Mouse (Mus musculus) embryo, embryonic 11 days (tissue): ENCODE measurements around the gene Mapk13.
"Not testable (repeated sequence)": the region's sequence is repeated elsewhere in the genome, so short reads cannot be mapped to it uniquely, and the experiment has no call there.

ENCODE experiments used
- DNase-seq: peaks from one replicate; pipeline ENCODE4 v3.0.0-alpha.2; 2015

Mapk13 gene

DNA sequence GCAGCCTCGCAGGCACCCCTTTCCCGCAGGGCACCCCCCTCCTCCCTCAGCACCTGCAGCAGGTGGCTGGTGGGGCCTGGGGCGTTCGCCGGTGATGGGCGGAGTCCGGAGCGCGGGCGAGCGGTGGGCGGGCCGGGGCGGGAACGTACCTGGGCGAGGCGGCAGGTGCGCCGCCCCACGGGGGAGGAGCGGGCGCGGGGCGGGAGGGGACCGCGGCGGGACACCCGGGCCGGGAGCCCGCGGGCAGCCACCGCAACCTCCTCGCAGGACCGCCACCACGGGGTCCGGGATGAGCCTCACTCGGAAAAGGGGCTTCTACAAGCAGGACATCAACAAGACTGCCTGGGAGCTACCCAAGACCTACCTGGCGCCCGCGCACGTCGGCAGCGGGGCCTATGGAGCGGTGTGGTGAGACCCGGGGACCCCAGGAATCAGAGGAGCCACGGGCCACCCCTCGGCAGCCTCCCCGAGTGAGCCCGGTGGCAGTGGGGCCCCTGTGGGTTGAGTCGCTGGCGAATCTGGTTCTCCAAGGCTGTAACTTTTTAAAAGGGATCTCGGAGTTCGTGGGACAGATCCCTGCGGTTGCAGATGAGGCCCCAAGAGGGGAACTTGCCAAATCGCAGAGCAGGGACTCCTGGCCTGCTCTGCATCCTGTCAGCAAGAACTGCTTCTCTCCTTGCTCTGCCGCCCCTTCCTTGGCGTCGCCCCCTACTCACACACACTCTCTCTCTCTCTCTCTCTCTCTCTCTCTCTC is at the start of gene Mapk13:
Mapk13 (plus strand) TSS at position 177 of the 754 bp plus-strand sequence.
- DNase-seq: peak; percentile 42

DNA sequence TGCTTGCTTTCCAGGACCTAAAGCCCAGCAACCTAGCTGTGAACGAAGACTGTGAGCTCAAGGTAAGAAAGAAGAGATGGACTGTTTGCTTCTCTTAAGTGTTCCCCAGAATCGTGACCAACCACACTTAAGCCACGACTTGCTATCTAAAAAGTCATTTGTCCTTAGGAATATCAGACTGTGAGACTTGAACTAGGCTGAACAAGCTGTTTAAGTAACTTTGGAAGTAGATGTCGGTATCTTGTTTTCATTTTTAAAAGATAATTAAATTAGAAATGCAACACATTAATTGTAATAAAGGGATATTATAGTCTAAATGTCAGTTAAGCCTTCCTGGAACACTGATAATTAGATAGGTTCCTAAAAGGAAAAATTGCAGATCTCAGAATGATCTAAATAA is 43.3 kb upstream of the Mapk13 start, which contains the start of gene AC170998.1:
AC170998.1 (plus strand) TSS at position 301 of the 400 bp plus-strand sequence.
- DNase-seq: no peak

DNA sequence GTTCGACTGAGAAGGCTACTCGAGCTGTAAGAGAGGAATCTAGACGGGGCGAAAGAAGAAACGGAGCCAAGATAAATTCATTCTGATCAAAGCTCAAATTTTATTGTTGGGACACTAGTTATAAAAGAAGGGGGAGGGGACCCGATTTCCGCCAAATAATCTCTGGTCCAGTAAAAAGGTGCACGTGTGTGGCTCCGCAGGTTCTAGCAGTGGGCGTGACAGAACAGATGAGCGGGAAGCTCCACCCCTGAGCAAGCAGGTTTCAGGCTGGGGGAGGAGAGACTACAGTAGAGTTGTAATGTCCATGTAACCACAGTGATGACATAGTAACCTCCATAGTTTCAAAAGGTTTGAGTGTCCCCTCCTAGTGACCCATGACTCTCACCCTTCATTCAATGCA is 41.6 kb upstream of the Mapk13 start:
- not testable (repeated sequence) for DNase-seq

DNA sequence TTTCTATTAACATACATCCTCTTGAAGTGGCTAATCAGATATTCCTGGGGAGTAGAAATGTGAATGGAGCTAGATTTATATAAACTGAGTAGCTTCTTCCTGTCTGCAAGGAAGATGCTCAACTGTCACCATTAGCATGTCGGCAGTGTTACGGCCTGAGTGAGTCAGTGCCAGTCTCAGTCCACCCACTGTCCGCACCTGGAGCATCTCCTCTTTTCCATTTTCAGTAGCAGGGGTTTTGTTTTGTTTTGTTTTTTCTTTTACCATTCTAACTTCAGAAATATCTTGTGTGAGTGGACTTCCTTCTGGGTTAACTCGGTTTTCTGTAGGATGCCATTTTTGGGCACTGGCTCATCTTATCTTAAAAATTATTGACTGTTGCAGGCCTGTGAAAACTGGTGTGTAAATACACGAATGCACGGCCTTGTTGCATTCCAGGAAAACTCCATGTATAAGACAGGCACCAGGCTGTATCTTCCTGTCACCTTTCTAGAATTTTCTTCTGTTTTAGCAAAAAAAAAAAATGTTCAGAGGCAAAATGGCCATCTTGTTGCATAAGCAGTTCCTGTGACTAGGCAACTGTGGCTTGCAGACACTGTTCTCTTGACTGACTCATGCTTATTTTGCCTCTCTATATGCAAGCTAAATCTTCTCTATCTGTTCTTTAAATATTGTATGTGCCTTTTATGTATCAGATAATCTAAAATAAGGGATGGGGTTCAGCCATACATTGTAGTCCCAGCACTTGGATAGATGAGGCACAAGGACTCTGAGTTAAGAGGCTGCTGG is 33.6 kb upstream of the Mapk13 start:
- DNase-seq: no peak

DNA sequence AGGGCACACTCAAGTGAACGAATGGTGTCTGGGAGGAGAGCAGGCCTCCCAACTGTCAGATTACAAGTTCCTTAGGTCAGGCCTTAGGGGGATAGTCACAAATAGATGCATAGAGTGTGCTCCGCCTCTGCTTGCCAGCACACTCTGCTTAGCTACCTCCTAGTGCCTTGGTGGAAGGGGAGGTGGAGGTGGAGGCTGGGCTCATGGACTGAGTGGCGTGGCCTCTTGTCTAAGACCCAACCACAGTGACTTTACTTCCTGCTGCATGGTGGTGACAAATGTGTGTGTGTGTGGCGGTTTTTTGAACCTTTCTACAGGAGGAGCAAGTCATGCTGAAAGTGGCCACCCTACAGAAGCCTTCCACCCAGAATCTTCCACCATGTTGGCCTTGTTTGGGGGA is 32.6 kb upstream of the Mapk13 start:
- DNase-seq: no peak

DNA sequence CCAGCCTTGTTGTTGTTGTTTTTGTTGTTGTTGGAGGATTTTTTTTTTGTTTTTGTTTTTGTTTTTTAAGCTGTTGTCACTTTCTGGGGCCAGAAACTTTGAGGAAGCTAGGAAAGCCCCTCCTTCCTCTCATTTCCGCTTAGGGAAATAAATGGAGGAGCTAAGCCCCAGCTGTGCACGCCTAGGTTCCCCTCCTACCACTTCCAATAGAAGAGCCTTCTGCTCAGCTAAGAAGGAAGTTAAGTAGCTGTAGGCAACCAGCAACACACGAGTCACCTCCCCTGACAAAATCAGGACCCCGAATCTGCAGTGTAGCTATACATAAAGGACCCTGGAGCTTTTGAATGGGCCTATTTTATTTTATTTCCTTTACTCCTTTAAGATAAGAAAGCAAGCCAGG is 31.1 kb upstream of the Mapk13 start:
- no peak for DNase-seq

DNA sequence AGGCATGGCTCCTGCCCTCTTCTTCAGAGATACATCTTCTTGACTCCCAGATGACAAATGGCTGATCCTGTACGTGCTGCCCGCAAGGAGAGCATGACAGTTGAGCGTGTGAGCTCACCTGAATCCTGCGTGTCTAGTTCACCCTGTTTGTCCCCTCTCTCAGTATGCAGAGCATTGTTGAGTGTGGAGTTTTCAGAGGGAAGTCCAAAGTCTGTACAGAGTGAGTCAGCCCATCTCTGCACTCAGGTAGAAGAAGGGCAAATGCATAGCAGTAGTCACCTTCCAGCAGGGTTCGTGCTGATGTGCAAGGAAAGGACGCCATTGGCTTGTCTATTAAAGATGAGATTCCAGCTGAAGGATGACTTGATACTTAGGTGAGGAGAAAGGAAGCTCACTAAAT is 29.9 kb upstream of the Mapk13 start:
- no peak for DNase-seq

DNA sequence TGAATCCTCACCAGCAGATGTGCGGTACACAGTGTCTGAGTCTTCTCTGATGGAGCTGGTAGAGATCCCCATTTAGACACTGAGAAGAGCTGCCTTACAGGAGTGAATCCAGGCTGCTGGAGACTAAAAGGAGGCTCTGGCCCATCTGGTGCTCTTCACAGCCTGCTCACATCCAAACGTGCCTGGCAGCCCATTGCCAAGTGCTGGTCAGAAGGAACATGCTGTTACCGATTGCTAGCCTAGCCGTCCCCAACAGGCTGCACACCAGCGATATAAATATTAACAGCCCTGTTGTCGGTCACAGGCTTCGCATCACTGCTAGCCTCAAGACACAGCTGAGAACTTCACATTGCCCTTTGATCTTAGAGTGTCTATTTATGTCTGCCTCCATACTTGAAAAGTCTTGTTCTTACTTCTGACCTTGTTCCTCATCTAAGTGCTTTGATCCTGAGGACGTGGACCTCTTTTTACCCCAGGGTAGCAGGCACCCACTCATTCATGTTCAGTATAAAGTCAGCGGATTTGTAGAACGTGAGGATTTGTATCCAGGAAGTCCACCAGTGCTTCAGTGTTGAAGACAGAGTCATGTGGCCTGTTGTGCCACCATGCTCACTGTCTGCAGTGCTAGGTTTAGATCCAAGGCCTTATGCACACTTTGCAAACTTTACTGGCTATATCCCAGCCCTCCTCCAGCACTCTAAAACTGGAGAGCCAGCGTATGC is 25.8 kb upstream of the Mapk13 start:
- DNase-seq: no peak

DNA sequence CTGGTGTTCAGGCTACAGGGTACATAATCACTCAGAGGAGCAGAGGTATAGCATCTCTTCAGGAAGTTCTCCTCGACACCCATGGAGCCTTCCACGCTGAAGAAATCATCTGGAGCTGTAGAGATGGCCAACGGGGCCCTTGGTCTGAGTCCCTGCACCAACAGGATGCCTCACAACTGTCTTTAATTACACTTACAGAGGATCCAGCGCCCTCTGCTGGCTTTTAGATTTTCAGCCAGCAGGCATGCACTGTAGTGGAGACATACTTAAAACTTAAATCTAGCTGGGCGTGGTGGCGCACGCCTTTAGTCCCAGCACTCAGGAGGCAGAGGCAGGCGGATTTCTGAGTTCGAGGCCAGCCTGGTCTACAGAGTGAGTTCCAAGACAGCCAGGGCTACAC is 25.2 kb upstream of the Mapk13 start:
- DNase-seq: peak; percentile 44

DNA sequence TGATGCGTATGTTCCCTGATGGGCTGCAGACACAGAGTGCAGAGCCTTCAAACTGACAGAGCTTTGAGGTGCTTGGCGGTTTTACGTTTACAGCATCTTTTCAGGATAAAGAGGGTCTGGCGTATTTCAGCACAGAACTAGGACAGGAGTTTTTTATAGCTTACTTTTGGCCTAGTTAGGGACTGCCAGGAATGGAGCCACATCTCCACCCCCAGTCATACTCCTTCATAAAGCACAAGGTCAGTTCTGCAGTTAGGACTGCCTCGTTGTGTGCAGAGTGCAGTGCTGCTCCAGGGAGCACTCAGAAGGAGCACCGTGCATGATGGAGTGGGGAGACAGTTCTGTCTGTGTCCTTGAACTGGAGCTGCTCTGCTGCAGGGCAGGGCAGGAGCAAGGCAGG is 23.3 kb upstream of the Mapk13 start:
- no peak for DNase-seq

DNA sequence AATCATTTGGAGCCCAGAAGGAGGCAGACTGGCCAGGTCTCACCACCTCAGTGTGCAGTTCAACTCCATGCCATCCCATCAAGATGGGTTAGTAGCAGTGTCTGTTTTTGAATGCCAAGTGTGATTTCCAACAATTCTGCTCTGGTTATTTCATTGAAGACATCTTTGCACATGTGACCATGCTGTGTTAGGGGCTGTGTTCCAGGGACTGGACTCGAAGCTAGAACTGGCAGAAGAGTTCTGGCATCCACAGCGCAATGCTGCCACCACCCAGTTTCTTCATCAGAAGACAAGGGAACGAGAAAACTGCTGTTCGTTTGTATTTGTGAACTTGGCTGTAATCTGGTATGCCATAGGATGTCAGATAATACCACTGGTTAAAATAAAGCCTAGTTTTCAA is 21.1 kb upstream of the Mapk13 start:
- DNase-seq: no peak

DNA sequence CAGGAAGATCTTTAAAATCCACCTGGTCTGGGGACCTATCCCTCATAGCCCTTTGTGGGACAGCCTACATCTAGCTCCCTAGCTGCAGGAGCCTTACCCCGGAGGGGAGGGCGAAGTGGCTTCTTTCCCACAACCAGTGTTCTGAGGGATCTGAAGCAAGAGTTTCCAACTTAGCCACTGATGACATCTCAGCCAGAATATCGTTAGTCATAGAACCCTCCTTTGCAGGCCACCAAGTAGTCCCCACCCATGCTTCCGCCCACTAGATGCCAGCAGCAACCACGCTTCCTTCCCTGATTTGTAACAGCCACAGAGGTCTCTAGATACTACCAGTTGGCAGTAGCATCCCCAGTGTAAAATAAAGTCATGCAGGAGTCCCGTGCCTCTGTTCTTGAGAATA is 18.5 kb upstream of the Mapk13 start:
- DNase-seq: no peak

DNA sequence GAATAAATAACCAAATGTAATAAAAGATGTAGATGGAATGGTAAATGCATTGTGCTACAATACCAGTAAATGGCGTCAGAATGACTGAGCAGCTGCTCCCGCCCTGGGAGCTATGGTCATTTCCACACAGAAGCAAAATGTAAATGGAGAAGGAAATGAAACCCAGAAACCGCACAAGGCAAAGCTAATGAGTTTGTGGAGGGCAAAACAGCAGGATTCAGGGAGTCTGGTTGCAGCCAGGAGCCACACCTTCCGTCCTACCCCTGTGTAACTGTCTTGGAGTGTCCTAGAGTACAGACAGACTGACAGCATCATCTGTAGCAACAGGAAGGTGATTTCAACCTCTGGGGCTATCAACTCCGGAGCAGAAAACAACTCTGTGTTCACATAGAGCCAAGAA is 12.7 kb upstream of the Mapk13 start:
- no peak for DNase-seq

DNA sequence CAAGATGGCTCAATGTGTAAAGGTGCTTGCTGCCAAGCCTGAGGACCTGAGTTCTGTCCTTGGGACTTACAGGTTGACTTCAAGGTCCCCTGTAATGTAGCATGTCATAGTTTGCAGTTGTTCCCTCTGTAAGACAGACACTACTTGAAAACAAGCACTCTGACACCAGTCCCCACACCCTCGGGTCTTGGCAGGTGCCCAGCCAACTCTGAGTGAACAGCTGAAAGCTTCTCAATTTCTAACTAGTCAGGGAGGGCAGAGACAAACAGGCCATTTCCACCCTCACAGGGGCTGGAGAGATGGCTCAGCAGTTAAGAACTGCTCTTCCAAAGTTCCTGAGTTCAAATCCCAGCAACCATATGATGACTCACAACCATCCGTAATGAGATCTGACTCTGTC is 11.6 kb upstream of the Mapk13 start:
- no peak for DNase-seq

DNA sequence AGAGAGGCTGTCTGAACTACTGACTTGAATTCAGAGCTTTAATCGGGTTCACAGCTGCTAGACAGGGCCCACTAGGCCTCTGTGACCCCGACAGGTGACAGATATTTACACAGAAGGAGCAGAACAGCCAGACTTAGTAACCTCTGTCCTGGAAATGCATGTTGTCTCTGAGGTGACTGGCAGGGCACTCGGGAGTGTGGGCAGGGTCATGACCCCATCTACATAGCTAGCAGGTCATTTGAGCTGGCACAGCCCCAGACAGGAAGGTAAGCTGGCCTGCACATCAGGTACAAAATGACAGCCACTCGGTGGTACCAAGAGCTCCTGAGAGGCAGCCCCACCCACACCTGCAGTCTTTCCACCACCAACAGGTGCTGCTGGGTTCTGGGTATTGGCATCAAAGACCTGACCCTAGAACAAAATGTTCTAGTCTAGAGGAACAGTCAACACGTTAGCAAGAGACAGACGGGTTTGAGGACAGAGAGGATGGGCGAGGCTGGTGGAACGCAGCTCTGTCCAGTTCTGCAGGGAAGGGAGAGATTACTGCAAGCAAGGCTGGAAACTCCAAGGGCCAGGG is 8.3 kb upstream of the Mapk13 start:
- no peak for DNase-seq

DNA sequence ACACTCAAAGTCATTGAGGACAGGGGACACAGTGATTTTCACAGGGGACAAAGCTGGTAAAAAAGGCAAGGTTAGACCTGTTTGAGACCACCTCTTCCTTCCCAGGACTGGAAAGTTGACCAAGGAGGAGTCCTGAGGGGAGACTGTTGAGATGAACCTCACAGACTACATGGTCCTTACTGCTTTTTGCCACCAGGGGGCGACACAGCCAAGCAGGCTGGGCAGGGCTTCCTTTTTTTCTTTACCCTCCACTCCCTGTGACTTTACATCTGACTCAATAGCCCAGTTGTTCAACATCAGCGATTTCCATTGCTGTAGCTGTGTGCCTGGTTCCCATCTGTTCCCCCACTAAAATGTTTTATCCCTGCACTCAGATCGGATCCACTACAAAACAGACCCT is 7.2 kb upstream of the Mapk13 start:
- peak; percentile 68 for DNase-seq

DNA sequence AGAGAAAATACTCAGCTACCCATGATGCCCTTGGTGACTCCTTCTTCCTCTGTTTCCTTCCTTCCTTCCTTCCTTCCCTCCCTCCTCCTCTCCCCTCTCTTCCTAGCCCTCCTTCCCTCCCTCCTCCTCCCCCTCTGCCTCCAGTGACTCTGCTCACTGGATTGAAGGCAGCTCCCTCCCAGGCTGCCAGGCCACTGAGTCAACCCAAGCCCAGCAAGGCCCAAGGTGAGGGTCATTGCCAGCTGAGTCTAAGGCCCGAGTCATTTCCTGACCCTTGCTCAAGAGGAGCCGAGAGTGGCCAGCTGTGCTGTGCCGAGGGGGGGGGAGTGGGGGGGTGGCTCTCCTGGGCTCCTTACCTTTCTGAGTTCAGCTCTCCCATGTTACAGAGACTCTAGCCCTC is 2.9 kb upstream of the Mapk13 start:
- no peak for DNase-seq

DNA sequence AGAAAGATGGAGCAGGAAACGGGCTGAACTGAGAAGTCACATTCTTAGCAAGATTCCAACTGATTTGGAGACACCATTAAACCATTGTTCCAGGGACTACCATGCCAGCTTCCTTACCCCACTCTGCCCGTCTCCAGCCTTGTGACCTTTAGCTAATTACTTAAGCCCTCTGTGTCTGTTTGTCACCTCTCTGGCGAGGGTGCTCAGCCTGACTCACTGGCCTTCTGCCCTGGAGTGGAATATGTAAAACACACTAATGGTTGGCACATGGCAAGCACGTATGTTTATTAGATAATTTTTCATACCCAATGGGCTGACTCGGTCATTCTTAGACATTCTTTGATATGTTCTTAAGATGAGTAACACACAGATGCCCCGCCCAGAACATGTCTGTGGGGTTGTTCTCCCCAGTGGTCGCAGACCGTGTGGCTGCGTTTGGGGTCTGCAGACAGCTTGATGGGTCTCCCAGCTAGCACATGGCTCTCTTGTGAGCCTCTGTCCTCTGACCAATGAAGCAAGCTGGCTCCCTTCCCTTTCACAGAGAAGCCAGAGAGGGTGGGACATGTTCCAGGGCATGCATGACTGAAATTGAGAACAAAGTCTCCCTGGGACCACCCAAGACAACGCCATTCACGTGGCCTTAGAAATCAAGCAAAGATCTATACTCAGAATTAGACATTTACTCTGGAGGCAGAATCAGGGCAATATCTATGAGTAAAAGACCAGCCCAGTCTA is 2.1 kb upstream of the Mapk13 start:
- DNase-seq: no peak

DNA sequence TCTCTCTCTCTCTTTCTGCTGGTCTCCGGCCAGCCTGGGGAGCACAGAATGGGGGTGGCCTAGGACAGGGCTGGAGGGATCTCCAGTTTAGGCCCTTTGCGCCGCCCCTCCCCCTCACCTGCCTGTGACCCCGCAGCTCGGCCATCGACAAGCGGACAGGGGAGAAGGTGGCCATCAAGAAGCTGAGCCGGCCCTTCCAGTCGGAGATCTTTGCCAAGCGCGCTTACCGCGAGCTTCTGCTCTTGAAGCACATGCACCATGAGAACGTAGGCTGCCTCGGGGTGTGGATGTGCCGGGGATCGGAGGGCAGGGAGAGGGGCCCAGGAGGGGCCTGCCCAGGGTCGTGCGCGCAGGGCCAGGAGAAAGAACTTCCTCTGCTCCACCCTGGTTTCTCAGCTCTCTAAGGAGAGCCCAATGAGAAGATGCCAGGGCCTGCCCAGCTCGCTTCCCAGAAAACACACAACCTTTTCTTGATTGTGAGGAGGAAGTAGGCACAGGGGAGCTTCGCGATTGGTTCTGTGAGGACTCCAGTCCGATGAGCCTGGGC is 851 bp downstream of the Mapk13 start:
- DNase-seq: peak; percentile 42

DNA sequence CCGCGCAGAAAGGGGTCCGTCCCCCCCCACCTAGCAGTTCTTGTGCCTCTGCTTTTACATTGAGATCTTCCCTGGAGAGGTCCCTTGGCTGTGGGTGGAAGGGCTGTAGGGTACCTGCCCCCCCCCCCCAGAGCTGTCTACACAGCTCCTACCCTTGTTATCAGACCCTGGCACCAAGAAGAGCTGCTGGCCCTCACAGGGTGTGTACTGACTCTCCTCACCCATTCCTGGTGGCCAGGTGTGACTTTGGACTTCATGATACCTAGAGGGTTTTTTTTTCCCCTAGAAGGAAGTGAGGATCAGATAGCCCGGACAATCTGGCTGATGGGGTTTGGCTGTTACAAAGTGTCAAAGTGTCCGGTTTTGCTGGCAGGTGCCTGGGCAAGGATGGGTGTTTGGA is 2.2 kb downstream of the Mapk13 start:
- no peak for DNase-seq

DNA sequence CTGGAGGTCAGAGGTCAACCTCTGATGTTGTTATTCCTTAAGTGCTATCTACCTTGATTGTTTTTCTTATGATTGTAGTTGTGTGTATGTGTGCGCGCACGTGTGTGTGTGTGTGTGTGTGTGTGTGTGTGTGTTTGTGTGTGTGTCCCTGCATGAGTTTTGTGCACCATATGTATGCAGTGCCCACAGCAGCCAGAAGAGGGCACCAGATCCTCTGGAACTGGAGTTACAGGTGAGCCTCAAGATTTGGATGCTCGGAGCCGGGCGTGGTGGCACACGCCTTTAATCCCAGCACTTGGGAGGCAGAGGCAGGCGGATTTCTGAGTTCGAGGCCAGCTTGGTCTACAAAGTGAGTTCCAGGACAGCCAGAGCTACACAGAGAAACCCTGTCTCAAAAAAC is 5.2 kb downstream of the Mapk13 start:
- DNase-seq: not testable (repeated sequence)

DNA sequence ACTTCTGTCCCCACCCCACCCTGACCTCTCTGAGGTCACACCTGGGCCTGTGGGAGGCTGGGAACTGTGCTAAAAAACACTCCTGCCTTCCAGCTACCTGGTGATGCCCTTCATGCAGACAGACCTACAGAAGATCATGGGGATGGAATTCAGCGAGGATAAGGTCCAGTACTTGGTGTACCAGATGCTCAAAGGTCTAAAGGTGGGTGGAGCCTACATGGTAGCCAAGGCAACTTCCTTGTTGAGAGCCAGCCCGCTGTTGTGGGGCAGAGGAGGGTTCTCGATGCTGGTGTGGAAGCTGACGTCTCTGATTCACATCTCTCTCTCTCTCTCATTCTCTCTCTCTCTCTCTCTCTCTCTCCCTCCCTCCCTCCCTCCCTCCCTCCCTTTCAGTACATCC is 6.1 kb downstream of the Mapk13 start:
- no peak for DNase-seq
